Mouse (Mus musculus): ENCODE measurements around the gene Ticam1. TPM values are rescaled to one million over a fixed set of nuclear protein-coding genes. Genes with fewer than 3 reads are reported as not detected.

Gene Ticam1
- polyA plus RNA-seq, 1 experiment = 20.5 TPM

- peaks cover 2% of the 10 kb centered on the region for H3K36me3 ChIP-seq (ENCODE audit: control insufficient read depth, insufficient read depth, low read length)
- WGBS = under 1% methylated on average over 16 of the region's 16 CpGs
- peak overlapping the region; percentile 57; the same call in 1 of the 2 replicates for H3K4me3 ChIP-seq (ENCODE audit: extremely low read depth, insufficient read depth, insufficient read length)
- peaks cover 24% of the 10 kb centered on the region; the same call in 1 of the 2 replicates for H3K4me1 ChIP-seq (ENCODE audit: control insufficient read depth, insufficient read depth, insufficient read length)
- DNase-seq (ENCODE audit: low read depth in 1 of 2, low spot score in 2 of 2) = peak; percentile 81 to 82
- H3K27ac ChIP-seq (ENCODE audit: insufficient read depth, low read length) = peak overlapping the region; percentile 80
- no peaks in the 10 kb centered on the region for H3K27me3 ChIP-seq (ENCODE audit: control insufficient read depth, insufficient read depth, low read length)
- TF ChIP-seq POLR2A (IDR thresholded peaks at IDR 0.05; ENCODE audit: low read depth, low read length) (no peak; the same call in 1 of the 2 replicates), CTCF (IDR thresholded peaks at IDR 0.05; ENCODE audit: extremely low read depth, insufficient read depth, insufficient read length, insufficient replicate concordance) (peak; percentile 92)
Measured at GRCm38 (mm10) chr17:56291171-56291511, 14.6 kb upstream of the Ticam1 start.

- Histone ChIP-seq H3K4me3 (ENCODE audit: extremely low read depth, insufficient read depth, insufficient read length) (peak overlapping the region; percentile 57), H3K27ac (ENCODE audit: insufficient read depth, low read length) (peak overlapping the region; percentile 74), H3K4me1 (ENCODE audit: control insufficient read depth, insufficient read depth, insufficient read length) (peaks cover 24% of the 10 kb centered on the region; the same call in 1 of the 2 replicates), H3K27me3 (ENCODE audit: control insufficient read depth, insufficient read depth, low read length) (no peaks in the 10 kb centered on the region), H3K36me3 (ENCODE audit: control insufficient read depth, insufficient read depth, low read length) (peaks cover 6% of the 10 kb centered on the region)
- peak; percentile 72 to 91 for DNase-seq (ENCODE audit: low read depth in 1 of 2, low spot score in 2 of 2)
- WGBS = 7% methylated on average over 17 of the region's 17 CpGs
- TF ChIP-seq POLR2A (IDR thresholded peaks at IDR 0.05; ENCODE audit: low read depth, low read length) = peak; percentile 26; the same call in 1 of the 2 replicates
- no peak for TF ChIP-seq CTCF (IDR thresholded peaks at IDR 0.05; ENCODE audit: extremely low read depth, insufficient read depth, insufficient read length, insufficient replicate concordance)
Measured at GRCm38 (mm10) chr17:56290388-56291170, 14.0 kb upstream of the Ticam1 start.

- H3K27ac ChIP-seq (ENCODE audit: insufficient read depth, low read length) = peak overlapping the region; percentile 74
- peaks cover 6% of the 10 kb centered on the region for H3K36me3 ChIP-seq (ENCODE audit: control insufficient read depth, insufficient read depth, low read length)
- peak overlapping the region; percentile 57 for H3K4me3 ChIP-seq (ENCODE audit: extremely low read depth, insufficient read depth, insufficient read length)
- TF ChIP-seq CTCF (IDR thresholded peaks at IDR 0.05; ENCODE audit: extremely low read depth, insufficient read depth, insufficient read length, insufficient replicate concordance) (no peak), POLR2A (IDR thresholded peaks at IDR 0.05; ENCODE audit: low read depth, low read length) (no peak)
- H3K27me3 ChIP-seq (ENCODE audit: control insufficient read depth, insufficient read depth, low read length) = no peaks in the 10 kb centered on the region
- WGBS = 17% methylated on average over 23 of the region's 23 CpGs
- no peak for DNase-seq (ENCODE audit: low read depth in 1 of 2, low spot score in 2 of 2)
- H3K4me1 ChIP-seq (ENCODE audit: control insufficient read depth, insufficient read depth, insufficient read length) = peaks cover 24% of the 10 kb centered on the region; the same call in 1 of the 2 replicates
Measured at GRCm38 (mm10) chr17:56289371-56290331, 13.1 kb upstream of the Ticam1 start.

GRCm38 (mm10) chr17:56288866-56289265 is 12.3 kb upstream of the Ticam1 start:
- DNase-seq (ENCODE audit: low read depth in 1 of 2, low spot score in 2 of 2) = no peak
- TF ChIP-seq CTCF (IDR thresholded peaks at IDR 0.05; ENCODE audit: extremely low read depth, insufficient read depth, insufficient read length, insufficient replicate concordance) = no peak
- TF ChIP-seq POLR2A (IDR thresholded peaks at IDR 0.05; ENCODE audit: low read depth, low read length) = no peak
- Histone ChIP-seq H3K27me3 (ENCODE audit: control insufficient read depth, insufficient read depth, low read length) (no peaks in the 10 kb centered on the region), H3K27ac (ENCODE audit: insufficient read depth, low read length) (peak overlapping the region; percentile 74; the same call in 1 of the 2 replicates), H3K4me1 (ENCODE audit: control insufficient read depth, insufficient read depth, insufficient read length) (peaks cover 24% of the 10 kb centered on the region; the same call in 1 of the 2 replicates), H3K36me3 (ENCODE audit: control insufficient read depth, insufficient read depth, low read length) (peaks cover 8% of the 10 kb centered on the region), H3K4me3 (ENCODE audit: extremely low read depth, insufficient read depth, insufficient read length) (no peak overlapping the region)
- 35% methylated on average over 3 of the region's 3 CpGs for WGBS

- Histone ChIP-seq H3K27ac (ENCODE audit: insufficient read depth, low read length) (no peak overlapping the region), H3K36me3 (ENCODE audit: control insufficient read depth, insufficient read depth, low read length) (peaks cover 8% of the 10 kb centered on the region), H3K4me1 (ENCODE audit: control insufficient read depth, insufficient read depth, insufficient read length) (peaks cover 17% of the 10 kb centered on the region; the same call in 1 of the 2 replicates), H3K4me3 (ENCODE audit: extremely low read depth, insufficient read depth, insufficient read length) (no peak overlapping the region), H3K27me3 (ENCODE audit: control insufficient read depth, insufficient read depth, low read length) (no peaks in the 10 kb centered on the region)
- DNase-seq (ENCODE audit: low read depth in 1 of 2, low spot score in 2 of 2) = no peak
- WGBS = 86% methylated on average over 3 of the region's 3 CpGs
- TF ChIP-seq CTCF (IDR thresholded peaks at IDR 0.05; ENCODE audit: extremely low read depth, insufficient read depth, insufficient read length, insufficient replicate concordance) (no peak), POLR2A (IDR thresholded peaks at IDR 0.05; ENCODE audit: low read depth, low read length) (no peak)
Measured at GRCm38 (mm10) chr17:56287830-56288229, 11.2 kb upstream of the Ticam1 start.

GRCm38 (mm10) chr17:56285995-56286394 is 9.4 kb upstream of the Ticam1 start:
- TF ChIP-seq CTCF (IDR thresholded peaks at IDR 0.05; ENCODE audit: extremely low read depth, insufficient read depth, insufficient read length, insufficient replicate concordance) (no peak), POLR2A (IDR thresholded peaks at IDR 0.05; ENCODE audit: low read depth, low read length) (no peak)
- WGBS = 96% methylated on average over 11 of the region's 11 CpGs
- peaks cover 8% of the 10 kb centered on the region for H3K36me3 ChIP-seq (ENCODE audit: control insufficient read depth, insufficient read depth, low read length)
- DNase-seq (ENCODE audit: low read depth in 1 of 2, low spot score in 2 of 2) = no peak
- peaks cover 6% of the 10 kb centered on the region; the same call in 1 of the 2 replicates for H3K4me1 ChIP-seq (ENCODE audit: control insufficient read depth, insufficient read depth, insufficient read length)
- no peak overlapping the region for H3K4me3 ChIP-seq (ENCODE audit: extremely low read depth, insufficient read depth, insufficient read length)
- no peak overlapping the region for H3K27ac ChIP-seq (ENCODE audit: insufficient read depth, low read length)
- no peaks in the 10 kb centered on the region for H3K27me3 ChIP-seq (ENCODE audit: control insufficient read depth, insufficient read depth, low read length)
